Mouse (Mus musculus): ENCODE measurements around the gene Gm6583. TPM values are rescaled to one million over a fixed set of nuclear protein-coding genes. Genes with fewer than 3 reads are reported as not detected.

The Gm6583 gene
- polyA plus RNA-seq, 1 experiment = 0.04 TPM

DNA sequence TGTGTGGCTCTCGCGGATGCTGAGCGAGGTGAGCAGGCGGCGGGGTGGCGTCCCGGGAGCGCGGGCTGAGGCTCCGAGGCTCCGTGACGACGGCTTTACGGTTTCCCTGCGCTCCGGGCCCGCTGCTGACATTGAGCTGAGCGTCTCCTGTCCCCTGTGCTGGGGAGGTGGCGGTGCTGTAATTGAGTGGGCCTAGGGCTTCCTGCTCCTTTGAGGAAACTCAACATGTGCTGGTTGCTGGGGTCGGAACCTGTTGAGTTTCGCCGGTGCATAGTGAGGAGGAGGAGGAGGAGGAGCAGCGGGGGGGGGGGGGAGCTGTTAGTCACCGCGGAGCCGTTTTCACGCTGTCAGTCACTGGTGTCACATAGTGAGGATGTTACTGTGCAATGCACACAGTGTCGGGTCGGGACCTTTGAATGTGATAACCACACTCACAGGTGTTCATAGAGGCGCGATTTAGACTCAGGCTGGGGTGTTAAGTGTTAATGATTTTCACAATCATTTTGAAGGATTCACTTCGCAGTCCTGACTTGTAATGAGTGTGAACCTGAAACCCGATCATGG, 29.3 kb downstream of the Gm6583 start:
- peak overlapping the region; percentile 69 for H3K4me2 ChIP-seq (ENCODE audit: low read depth)

DNA sequence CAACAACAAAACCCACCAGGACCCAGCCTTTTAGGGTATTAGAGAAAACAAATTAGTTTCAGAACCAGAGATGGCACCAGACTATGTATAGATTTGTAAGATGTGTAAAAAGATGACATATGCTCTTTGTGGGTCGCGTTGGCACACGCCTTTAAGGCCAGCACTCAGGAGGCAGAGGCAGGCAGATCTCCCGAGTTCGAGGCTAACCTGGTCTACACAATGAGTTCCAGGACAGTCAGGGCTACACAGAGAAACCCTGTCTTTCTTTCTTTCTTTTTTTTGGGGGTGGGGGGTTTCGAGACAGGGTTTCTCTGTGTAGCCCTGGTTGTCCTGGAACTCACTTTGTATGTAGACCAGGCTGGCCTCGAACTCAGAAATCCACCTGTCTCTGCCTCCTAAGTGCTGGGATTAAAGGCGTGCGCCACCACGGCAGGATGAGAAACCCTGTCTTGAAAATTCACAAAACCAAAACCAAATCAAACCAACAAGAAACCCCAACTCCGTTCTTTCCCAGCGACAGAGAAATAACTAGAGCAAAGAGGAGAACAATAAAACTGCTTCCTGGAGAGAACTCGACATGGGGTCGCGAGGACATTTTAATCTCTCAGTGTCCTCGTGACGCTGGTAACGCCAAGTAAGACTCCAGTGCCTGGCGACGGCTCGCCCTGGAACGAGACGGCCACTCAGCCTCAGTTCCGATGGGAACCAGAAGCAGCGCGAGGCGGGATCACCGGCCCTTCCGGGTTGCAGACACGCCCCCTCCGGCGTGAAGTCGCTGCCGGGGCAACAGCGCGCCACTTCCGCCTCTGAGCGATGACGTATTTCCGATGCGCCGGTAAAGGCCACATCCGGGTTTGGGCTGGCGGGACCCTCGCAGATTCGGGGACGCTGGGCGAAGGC, 30.0 kb downstream of the Gm6583 start, which contains the start of gene Tfip11:
Gene Tfip11, plus strand, starts transcription at position 813 of the 900 bp plus-strand sequence.
- Histone ChIP-seq H3K27me3 (ENCODE audit: control insufficient read depth, insufficient read depth, insufficient read length) (no peaks in the 10 kb centered on the region), H3K79me2 (ENCODE audit: control insufficient read depth, insufficient read depth) (peaks cover 17% of the 10 kb centered on the region)
- TF ChIP-seq TCF12 (IDR thresholded peaks at IDR 0.05; ENCODE audit: insufficient read depth, poor library complexity, severe bottlenecking) = no peak
- no peak for TF ChIP-seq CEBPB (IDR thresholded peaks at IDR 0.05; ENCODE audit: insufficient read depth, poor library complexity, severe bottlenecking)
- TF ChIP-seq TCF3 (IDR thresholded peaks at IDR 0.05; ENCODE audit: insufficient read length, low read depth) = no peak
- TF ChIP-seq E2F4 (IDR thresholded peaks at IDR 0.05; ENCODE audit: insufficient read depth) = no peak
- peak; percentile 80 for TF ChIP-seq SRF (IDR thresholded peaks at IDR 0.05; ENCODE audit: control insufficient read depth, insufficient read length, low read depth)
- TF ChIP-seq MAX (IDR thresholded peaks at IDR 0.05; ENCODE audit: low read depth) = no peak
- no peak for TF ChIP-seq MYOD1 (IDR thresholded peaks at IDR 0.05; ENCODE audit: control insufficient read depth in 1 of 3, insufficient read length in 2 of 3, low read depth in 2 of 3)
- TF ChIP-seq REST (IDR thresholded peaks at IDR 0.05; ENCODE audit: insufficient read depth, insufficient read length) = no peak
- peak in 1 of 3 experiments; percentile 2 for TF ChIP-seq MYOG (IDR thresholded peaks at IDR 0.05; ENCODE audit: control insufficient read depth in 1 of 3, insufficient read depth in 1 of 3, insufficient read length in 2 of 3, low read depth in 2 of 3)
- peak; percentile 85 for TF ChIP-seq POLR2A (IDR thresholded peaks at IDR 0.05; ENCODE audit: insufficient read length, low read depth)
- no peak for TF ChIP-seq USF1 (IDR thresholded peaks at IDR 0.05; ENCODE audit: low read depth)
- TF ChIP-seq POLR2AphosphoS2 (IDR thresholded peaks at IDR 0.05; ENCODE audit: insufficient read length, low read depth) = peak; percentile 73

More for the DNA sequence above, 29.3 kb downstream of the Gm6583 start:
- no peaks in the 10 kb centered on the region for H3K27me3 ChIP-seq (ENCODE audit: control insufficient read depth, insufficient read depth, insufficient read length)
- H3ac ChIP-seq (ENCODE audit: control insufficient read depth, insufficient read length) = peak overlapping the region; percentile 91
- peak overlapping the region; percentile 67 for H3K4me3 ChIP-seq
- TF ChIP-seq TCF3 (IDR thresholded peaks at IDR 0.05; ENCODE audit: insufficient read length, low read depth) = no peak
- no peak for TF ChIP-seq MYOD1 (IDR thresholded peaks at IDR 0.05; ENCODE audit: control insufficient read depth in 1 of 3, insufficient read length in 2 of 3, low read depth in 2 of 3)
- TF ChIP-seq CEBPB (IDR thresholded peaks at IDR 0.05; ENCODE audit: insufficient read depth, poor library complexity, severe bottlenecking) = no peak
- no peak for TF ChIP-seq POLR2AphosphoS2 (IDR thresholded peaks at IDR 0.05; ENCODE audit: insufficient read length, low read depth)
- no peak for TF ChIP-seq REST (IDR thresholded peaks at IDR 0.05; ENCODE audit: insufficient read depth, insufficient read length)
- TF ChIP-seq SRF (IDR thresholded peaks at IDR 0.05; ENCODE audit: control insufficient read depth, insufficient read length, low read depth) = no peak
- TF ChIP-seq POLR2A (IDR thresholded peaks at IDR 0.05; ENCODE audit: insufficient read length, low read depth) = no peak
- TF ChIP-seq MAX (IDR thresholded peaks at IDR 0.05; ENCODE audit: low read depth) = no peak
- TF ChIP-seq MYOG (IDR thresholded peaks at IDR 0.05; ENCODE audit: control insufficient read depth in 1 of 3, insufficient read depth in 1 of 3, insufficient read length in 2 of 3, low read depth in 2 of 3) = no peak
- TF ChIP-seq USF1 (IDR thresholded peaks at IDR 0.05; ENCODE audit: low read depth) = no peak
- TF ChIP-seq E2F4 (IDR thresholded peaks at IDR 0.05; ENCODE audit: insufficient read depth) = no peak
- TF ChIP-seq TCF12 (IDR thresholded peaks at IDR 0.05; ENCODE audit: insufficient read depth, poor library complexity, severe bottlenecking) = no peak
- H3K36me3 ChIP-seq (ENCODE audit: control insufficient read depth, insufficient read depth) = peaks cover 11% of the 10 kb centered on the region
- peaks cover 17% of the 10 kb centered on the region for H3K79me2 ChIP-seq (ENCODE audit: control insufficient read depth, insufficient read depth)

DNA sequence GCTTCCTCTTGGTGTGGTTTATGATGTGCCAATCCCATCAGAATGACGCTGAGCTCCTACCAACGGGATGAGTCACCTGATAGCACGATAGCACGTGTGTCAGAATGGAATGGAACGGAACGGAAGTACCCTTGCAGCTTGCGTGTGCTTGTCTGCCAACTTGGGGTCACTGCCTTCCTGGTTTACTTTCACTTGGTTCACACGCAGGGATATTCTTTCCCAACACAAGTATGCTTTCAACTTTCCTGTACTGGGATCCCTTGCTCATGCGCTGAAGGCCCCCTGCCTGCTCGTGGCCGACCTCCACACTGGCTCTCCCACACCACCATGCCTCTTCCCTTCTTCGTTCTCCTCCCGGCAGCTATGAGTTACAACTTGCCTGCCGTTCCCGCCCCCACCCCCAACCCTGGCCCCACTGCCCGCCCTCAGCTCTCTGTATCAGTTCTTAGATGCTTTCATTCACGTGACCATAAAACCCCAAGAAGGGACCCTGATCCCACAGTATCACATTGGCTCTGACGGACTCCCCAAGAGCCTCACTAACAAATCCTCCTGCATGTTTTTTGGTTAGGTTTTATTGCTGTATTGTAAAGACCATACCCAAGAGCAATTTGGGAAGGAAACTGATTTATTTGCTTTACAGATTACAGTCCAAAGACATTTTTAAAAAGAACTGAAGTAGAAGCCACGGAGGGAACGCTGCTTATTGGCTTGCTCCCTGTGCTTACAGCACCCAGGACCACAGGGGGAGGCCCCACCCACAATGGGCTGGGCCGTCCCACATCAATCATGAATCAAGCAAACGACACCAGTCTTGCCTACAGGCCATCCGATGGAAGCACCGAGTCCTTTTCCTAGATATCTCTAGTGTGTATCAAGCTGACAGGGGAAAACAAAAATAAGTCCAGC, 30.9 kb downstream of the Gm6583 start:
- peak overlapping the region; percentile 67 for H3K4me3 ChIP-seq

More for the DNA sequence above, 30.0 kb downstream of the Gm6583 start, which contains the start of gene Tfip11:
- peak within 1 kb of the TSS; percentile 67 for H3K4me3 ChIP-seq
- peaks cover 5% of the 10 kb centered on the region for H3K36me3 ChIP-seq (ENCODE audit: control insufficient read depth, insufficient read depth)
- peak within 1 kb of the TSS; percentile 88 for H3K4me2 ChIP-seq (ENCODE audit: low read depth)
- H3ac ChIP-seq (ENCODE audit: control insufficient read depth, insufficient read length) = peak within 1 kb of the TSS; percentile 91

More for the DNA sequence above, 30.9 kb downstream of the Gm6583 start:
- no peaks in the 10 kb centered on the region for H3K27me3 ChIP-seq (ENCODE audit: control insufficient read depth, insufficient read depth, insufficient read length)
- H3K36me3 ChIP-seq (ENCODE audit: control insufficient read depth, insufficient read depth) = no peaks in the 10 kb centered on the region
- TF ChIP-seq TCF12 (IDR thresholded peaks at IDR 0.05; ENCODE audit: insufficient read depth, poor library complexity, severe bottlenecking) (no peak), TCF3 (IDR thresholded peaks at IDR 0.05; ENCODE audit: insufficient read length, low read depth) (no peak), E2F4 (IDR thresholded peaks at IDR 0.05; ENCODE audit: insufficient read depth) (no peak), MAX (IDR thresholded peaks at IDR 0.05; ENCODE audit: low read depth) (peak; percentile 74), POLR2AphosphoS2 (IDR thresholded peaks at IDR 0.05; ENCODE audit: insufficient read length, low read depth) (no peak), REST (IDR thresholded peaks at IDR 0.05; ENCODE audit: insufficient read depth, insufficient read length) (no peak), MYOD1 (IDR thresholded peaks at IDR 0.05; ENCODE audit: control insufficient read depth in 1 of 3, insufficient read length in 2 of 3, low read depth in 2 of 3) (peak in 1 of 3 experiments; percentile 54), CEBPB (IDR thresholded peaks at IDR 0.05; ENCODE audit: insufficient read depth, poor library complexity, severe bottlenecking) (no peak), MYOG (IDR thresholded peaks at IDR 0.05; ENCODE audit: control insufficient read depth in 1 of 3, insufficient read depth in 1 of 3, insufficient read length in 2 of 3, low read depth in 2 of 3) (peak in 1 of 3 experiments; percentile 49), SRF (IDR thresholded peaks at IDR 0.05; ENCODE audit: control insufficient read depth, insufficient read length, low read depth) (no peak), USF1 (IDR thresholded peaks at IDR 0.05; ENCODE audit: low read depth) (peak; percentile 57), POLR2A (IDR thresholded peaks at IDR 0.05; ENCODE audit: insufficient read length, low read depth) (peak; percentile 42)
- peak overlapping the region; percentile 88 for H3K4me2 ChIP-seq (ENCODE audit: low read depth)
- H3ac ChIP-seq (ENCODE audit: control insufficient read depth, insufficient read length) = no peak overlapping the region
- H3K79me2 ChIP-seq (ENCODE audit: control insufficient read depth, insufficient read depth) = peaks cover 17% of the 10 kb centered on the region

Data from myocyte (in vitro differentiated cells).